Mouse (Mus musculus) liver, embryonic 12.5 days (tissue): ENCODE results near the gene Snx4. TPM values are rescaled to one million over a fixed set of nuclear protein-coding genes. Genes with fewer than 3 reads are reported as not detected.

Experiments
- ATAC-seq: fragments of 200-750 bp; cut with Nextera tagmentation; 2 replicates; pipeline ENCODE4 v1.8.0; 2017; ENCODE audit warnings: moderate number of reproducible peaks, mild to moderate bottlenecking, moderate library complexity
- H3K27ac ChIP-seq: fragments of 300-500 bp; sonication (generic); 2 replicates; pipeline ENCODE4 v1.5.1; 2016; ENCODE audit warnings: mild to moderate bottlenecking
- H3K27me3 ChIP-seq: fragments of 300-500 bp; sonication (generic); replicated peaks from 2 replicates; pipeline ENCODE4 v1.6.1; 2016; ENCODE audit warnings: mild to moderate bottlenecking, moderate library complexity
- H3K36me3 ChIP-seq: fragments of 300-500 bp; sonication (generic); 2 replicates; pipeline ENCODE4 v1.6.1; 2016; ENCODE audit warnings: mild to moderate bottlenecking, moderate library complexity
- H3K4me1 ChIP-seq: fragments of 300-500 bp; sonication (generic); 2 replicates; pipeline ENCODE4 v1.6.1; 2016
- H3K4me2 ChIP-seq: fragments of 300-500 bp; sonication (generic); 2 replicates; pipeline ENCODE4 v1.6.1; 2016; ENCODE audit warnings: mild to moderate bottlenecking, moderate library complexity
- H3K4me3 ChIP-seq: fragments of 300-500 bp; sonication (generic); 2 replicates; pipeline ENCODE4 v1.5.1; 2016; ENCODE audit warnings: mild to moderate bottlenecking, moderate library complexity
- H3K9ac ChIP-seq: fragments of 300-500 bp; sonication (generic); 2 replicates; pipeline ENCODE4 v1.6.1; 2016; ENCODE audit warnings: mild to moderate bottlenecking, moderate library complexity
- H3K9me3 ChIP-seq: fragments of 300-500 bp; sonication (generic); replicated peaks from 2 replicates; pipeline ENCODE4 v1.6.1; 2016; ENCODE audit warnings: mild to moderate bottlenecking, moderate library complexity
- WGBS: fragments of 180-500 bp; shearing (Covaris S2); methylation state at CpG from one replicate; pipeline ENCODE4 v1.1.7; 2016; ENCODE audit not compliant: insufficient replicate concordance; 5-methylcytosine and 5-hydroxymethylcytosine counted together
- polyA plus RNA-seq: library from polyadenylated mRNA; unstranded; fragments of >200 nt; fragmentation: Nextera tagmentation; extraction: Ambion mirVana; gene quantifications from 2 replicates; pipeline ENCODE4 v1.2.1, GENCODE M21; 2016

Snx4 gene
- polyA plus RNA-seq, 1 experiment from 2014 or later, result 31.3 TPM

DNA sequence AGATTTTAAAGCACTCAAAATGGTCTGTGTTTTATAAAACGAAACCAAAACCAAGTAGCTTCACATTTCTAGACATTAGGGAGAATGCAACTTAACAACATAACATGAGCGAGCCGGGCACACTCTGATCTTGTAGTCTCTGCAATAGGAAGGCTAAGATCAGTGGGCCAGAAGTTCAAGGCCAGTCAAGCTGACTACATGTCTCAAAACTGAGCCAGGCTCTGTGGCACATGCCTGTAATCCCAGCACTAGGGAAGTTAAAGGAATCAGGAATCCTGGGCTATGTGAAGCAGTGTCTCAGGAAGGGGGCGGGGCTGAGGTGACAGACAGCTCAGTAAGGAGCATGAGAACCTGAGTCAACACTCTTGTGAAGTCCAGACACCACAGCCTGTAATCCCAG, 93.6 kb downstream of the Snx4 start:
- 64% methylated on average over 4 of the region's 4 CpGs for whole genome bisulfite sequencing
- Histone ChIP-seq H3K4me2 (no peak overlapping the region), H3K9ac (no peak overlapping the region), H3K4me3 (no peak overlapping the region), H3K27ac (no peak overlapping the region), H3K4me1 (peaks cover 15% of the 10 kb centered on the region), H3K27me3 (no peaks in the 10 kb centered on the region; the same call in 1 of the 2 replicates), H3K9me3 (no peaks in the 10 kb centered on the region), H3K36me3 (no peaks in the 10 kb centered on the region)
- ATAC-seq, result no peak

DNA sequence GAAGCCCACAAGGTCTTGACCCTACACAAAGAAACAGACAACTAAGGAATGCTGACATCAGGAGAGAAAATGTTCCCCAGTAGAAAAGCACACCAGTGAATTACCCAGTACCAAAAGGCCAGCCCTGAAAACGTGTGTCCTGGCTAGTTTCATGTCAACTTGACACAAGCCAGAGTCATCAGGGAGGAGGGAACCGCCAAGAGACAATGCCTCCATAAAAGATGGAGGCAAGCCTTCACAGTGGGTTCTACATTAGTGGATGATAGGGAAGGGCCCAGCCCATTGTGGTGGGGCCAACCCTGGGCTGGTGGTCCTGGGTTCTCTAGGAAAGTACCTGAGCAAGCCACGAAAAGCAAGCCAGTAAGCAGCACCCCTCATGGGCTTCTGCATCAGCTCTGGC, 95.1 kb downstream of the Snx4 start:
- Histone ChIP-seq H3K4me3 (no peak overlapping the region), H3K27ac (no peak overlapping the region), H3K36me3 (no peaks in the 10 kb centered on the region), H3K9ac (no peak overlapping the region), H3K27me3 (no peaks in the 10 kb centered on the region; the same call in 1 of the 2 replicates), H3K4me2 (no peak overlapping the region), H3K9me3 (no peaks in the 10 kb centered on the region), H3K4me1 (peaks cover 12% of the 10 kb centered on the region)
- ATAC-seq, result no peak
- WGBS, result 48% methylated on average over 3 of the region's 3 CpGs

- H3K27ac ChIP-seq, result no peak overlapping the region
- H3K4me3 ChIP-seq, result no peak overlapping the region
- peaks cover 12% of the 10 kb centered on the region for H3K4me1 ChIP-seq
- no peak overlapping the region for H3K4me2 ChIP-seq
- ATAC-seq, result no peak
- H3K9me3 ChIP-seq, result no peaks in the 10 kb centered on the region
- H3K9ac ChIP-seq, result no peak overlapping the region
- WGBS, result 64% methylated on average over 5 of the region's 5 CpGs
- no peaks in the 10 kb centered on the region for H3K36me3 ChIP-seq
- no peaks in the 10 kb centered on the region; the same call in 1 of the 2 replicates for H3K27me3 ChIP-seq
Observed at GRCm38 (mm10) chr16:33347134-33347533, 95.9 kb downstream of the Snx4 start.

Other genes with a start within 250 kb of the Snx4 start
- gene Iqcg, start 195.2 kb upstream of the Snx4 start, polyA plus RNA-seq, result 1.4 and 1.7 TPM in 2 replicates
- 867 and 937 TPM in 2 replicates for gene Rpl35a, start 195.0 kb upstream of the Snx4 start, polyA plus RNA-seq
- 1.1 and 1.2 TPM in 2 replicates for gene Lmln, start 188.9 kb upstream of the Snx4 start, polyA plus RNA-seq
- 11.0 and 11.2 TPM in 2 replicates for gene Osbpl11, start 66.4 kb upstream of the Snx4 start, polyA plus RNA-seq
- 22.3 and 23.6 TPM in 2 replicates for gene Zfp148, start 129.4 kb downstream of the Snx4 start, polyA plus RNA-seq